Mouse (Mus musculus) intestine, postnatal 0 days (tissue): ENCODE measurements around the gene Ankrd55. TPM values are rescaled to one million over a fixed set of nuclear protein-coding genes. Genes with fewer than 3 reads are reported as not detected.

Experiments used
- ATAC-seq: fragments of 200-750 bp; cut with Nextera tagmentation; 2 replicates; pipeline ENCODE4 v1.8.0; 2017; ENCODE audit warnings: mild to moderate bottlenecking, moderate TSS enrichment, moderate library complexity
- H3K27ac ChIP-seq: fragments of 300-500 bp; sonication (generic); 2 replicates; pipeline ENCODE4 v1.5.1; 2014; ENCODE audit warnings: mild to moderate bottlenecking, low read depth, low read length, moderate library complexity
- H3K27me3 ChIP-seq: fragments of 300-500 bp; sonication (generic); replicated peaks from 2 replicates; pipeline ENCODE4 v1.6.1; 2014; ENCODE audit warnings: low read length, mixed read lengths; ENCODE audit not compliant: control insufficient read depth, insufficient read depth
- H3K36me3 ChIP-seq: fragments of 300-500 bp; sonication (generic); 2 replicates; pipeline ENCODE4 v1.6.1; 2014; ENCODE audit warnings: mild to moderate bottlenecking, moderate library complexity; ENCODE audit not compliant: control insufficient read depth, insufficient read depth
- H3K4me1 ChIP-seq: fragments of 300-500 bp; sonication (generic); replicated peaks from 2 replicates; pipeline ENCODE4 v1.6.1; 2014; ENCODE audit warnings: antibody characterized with exemption, low read length, mixed read lengths; ENCODE audit not compliant: control insufficient read depth, insufficient read depth
- H3K4me2 ChIP-seq: fragments of 300-500 bp; sonication (generic); replicated peaks from 2 replicates; pipeline ENCODE4 v1.6.1; 2014; ENCODE audit warnings: low read depth, mild to moderate bottlenecking, moderate library complexity
- H3K4me3 ChIP-seq: fragments of 300-500 bp; sonication (generic); 2 replicates; pipeline ENCODE4 v1.5.1; 2014; ENCODE audit warnings: low read depth, low read length
- H3K9ac ChIP-seq: fragments of 300-500 bp; sonication (generic); 2 replicates; pipeline ENCODE4 v1.6.1; 2014; ENCODE audit warnings: mild to moderate bottlenecking, low read depth, low read length
- H3K9me3 ChIP-seq: fragments of 300-500 bp; sonication (generic); 2 replicates; pipeline ENCODE4 v1.6.1; 2016; ENCODE audit warnings: mixed run types; ENCODE audit not compliant: control insufficient read depth
- CTCF ChIP-seq: sonication (generic); IDR thresholded peaks from 2 replicates; pipeline ENCODE4 v1.5.1; 2016; ENCODE audit warnings: low read depth, mild to moderate bottlenecking, control low read depth, antibody characterized with exemption, moderate library complexity
- WGBS: fragments of 180-500 bp; shearing (Covaris S2); extraction: QIAGEN DNeasy Blood & Tissue Kit; methylation state at CpG from one replicate; pipeline ENCODE4 v1.1.7; 2014; 5-methylcytosine and 5-hydroxymethylcytosine counted together
- polyA plus RNA-seq: library from polyadenylated mRNA; unstranded; fragments of >200 nt; fragmentation: Nextera tagmentation; extraction: Ambion mirVana; gene quantifications from 2 replicates; pipeline ENCODE4 v1.2.1, GENCODE M21; 2015

The Ankrd55 gene
- polyA plus RNA-seq, 1 experiment from 2014 or later: 0.47 TPM

DNA sequence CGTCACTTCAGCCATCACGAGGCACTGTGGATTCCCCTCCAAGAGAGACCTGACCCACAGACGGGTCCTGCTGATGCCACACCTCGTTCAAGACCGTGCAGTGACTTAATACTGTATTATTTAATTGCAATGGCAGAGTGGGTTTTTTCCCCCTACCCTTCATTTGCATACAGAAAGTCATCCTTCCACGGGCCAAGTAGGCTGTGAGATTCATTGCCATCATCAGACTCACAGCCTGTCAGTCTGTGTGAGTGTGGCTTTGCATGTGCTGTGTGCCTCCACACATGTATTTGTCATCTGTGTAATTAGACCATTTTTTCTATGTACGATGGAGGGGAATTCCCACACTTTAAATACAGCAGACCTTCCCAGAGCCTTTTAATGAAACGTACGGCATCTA lies 1.1 kb downstream of the Ankrd55 start:
- Histone ChIP-seq H3K4me2 (no peak overlapping the region), H3K9me3 (no peaks in the 10 kb centered on the region), H3K27ac (no peak overlapping the region), H3K36me3 (no peaks in the 10 kb centered on the region), H3K4me3 (no peak overlapping the region), H3K4me1 (no peaks in the 10 kb centered on the region), H3K9ac (no peak overlapping the region), H3K27me3 (no peaks in the 10 kb centered on the region)
- WGBS: 56% methylated on average over 9 of the region's 9 CpGs
- no peak for TF ChIP-seq CTCF
- ATAC-seq: no peak

DNA sequence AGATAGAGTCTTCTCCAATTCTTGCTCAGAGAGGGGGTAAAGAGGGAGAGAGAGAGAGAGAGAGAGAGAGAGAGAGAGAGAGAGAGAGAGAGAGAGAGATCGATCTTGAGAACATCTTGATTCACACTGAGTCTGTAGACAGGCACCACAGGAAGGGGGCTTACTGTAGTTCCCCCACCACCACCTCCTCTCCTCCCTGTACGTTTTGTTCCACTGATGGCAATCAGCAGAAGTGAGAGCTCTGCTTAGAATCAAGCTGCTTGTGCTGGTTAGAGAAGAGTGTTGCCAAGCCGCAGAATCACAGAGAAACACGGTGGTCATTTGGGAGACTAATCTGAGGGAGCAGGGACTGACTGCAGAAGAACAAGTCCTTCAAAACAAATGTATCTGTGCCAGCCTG lies 1.7 kb downstream of the Ankrd55 start:
- no peaks in the 10 kb centered on the region for H3K27me3 ChIP-seq
- no peak overlapping the region for H3K27ac ChIP-seq
- no peak overlapping the region for H3K4me2 ChIP-seq
- no peaks in the 10 kb centered on the region for H3K36me3 ChIP-seq
- H3K9me3 ChIP-seq: no peaks in the 10 kb centered on the region
- no peak for ATAC-seq
- 70% methylated on average over 4 of the region's 4 CpGs for WGBS
- H3K4me3 ChIP-seq: no peak overlapping the region
- no peaks in the 10 kb centered on the region for H3K4me1 ChIP-seq
- H3K9ac ChIP-seq: no peak overlapping the region
- no peak for TF ChIP-seq CTCF

DNA sequence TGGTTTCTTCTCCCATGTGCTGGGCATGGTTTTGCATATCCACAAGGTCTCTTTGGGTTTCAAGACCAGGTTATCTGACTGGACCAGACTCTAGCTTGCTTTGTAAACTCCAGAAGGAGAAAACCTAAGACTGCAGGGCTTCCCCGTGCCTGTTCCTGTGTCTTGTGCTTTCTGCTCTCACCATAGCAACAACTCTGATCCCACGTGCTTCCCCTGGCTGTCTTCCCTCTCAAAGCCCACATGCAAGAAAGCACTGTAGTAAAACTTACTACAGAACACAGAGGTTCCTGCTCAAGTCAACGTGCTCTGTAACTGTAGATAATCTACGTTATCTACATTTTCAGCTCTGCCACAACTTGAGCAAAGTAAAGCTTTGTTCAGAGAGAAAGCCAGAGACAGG lies 4.2 kb downstream of the Ankrd55 start:
- no peaks in the 10 kb centered on the region for H3K27me3 ChIP-seq
- no peak overlapping the region for H3K27ac ChIP-seq
- no peak overlapping the region for H3K4me2 ChIP-seq
- no peaks in the 10 kb centered on the region for H3K36me3 ChIP-seq
- no peaks in the 10 kb centered on the region for H3K4me1 ChIP-seq
- H3K4me3 ChIP-seq: no peak overlapping the region
- H3K9ac ChIP-seq: no peak overlapping the region
- ATAC-seq: no peak
- TF ChIP-seq CTCF: no peak
- no peaks in the 10 kb centered on the region for H3K9me3 ChIP-seq
- 37% methylated on average over 4 of the region's 4 CpGs for WGBS

DNA sequence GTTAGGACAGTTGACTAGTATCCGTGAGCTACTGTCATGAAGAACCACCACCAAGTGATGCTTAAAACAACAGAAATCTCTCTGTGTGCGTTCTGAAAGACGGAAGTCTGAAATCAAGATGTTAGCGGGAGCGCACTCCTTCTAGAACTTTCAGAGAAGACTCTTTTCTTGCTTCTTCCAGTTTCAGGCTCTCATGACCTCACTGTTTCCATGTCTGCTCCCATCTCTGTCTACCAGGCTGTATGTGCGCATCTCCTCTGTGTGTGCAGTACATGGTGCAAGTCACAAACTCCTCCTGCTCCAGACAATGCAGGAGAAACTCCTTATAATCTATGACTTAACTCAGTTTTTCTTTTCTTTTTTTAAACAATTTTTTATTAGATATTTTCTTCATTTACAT lies 4.8 kb downstream of the Ankrd55 start:
- no peaks in the 10 kb centered on the region for H3K27me3 ChIP-seq
- no peak overlapping the region for H3K4me3 ChIP-seq
- no peaks in the 10 kb centered on the region for H3K4me1 ChIP-seq
- 95% methylated on average over 6 of the region's 6 CpGs for WGBS
- H3K36me3 ChIP-seq: no peaks in the 10 kb centered on the region
- no peak overlapping the region for H3K4me2 ChIP-seq
- no peak overlapping the region for H3K27ac ChIP-seq
- no peaks in the 10 kb centered on the region for H3K9me3 ChIP-seq
- no peak overlapping the region for H3K9ac ChIP-seq
- no peak for TF ChIP-seq CTCF
- no peak for ATAC-seq

DNA sequence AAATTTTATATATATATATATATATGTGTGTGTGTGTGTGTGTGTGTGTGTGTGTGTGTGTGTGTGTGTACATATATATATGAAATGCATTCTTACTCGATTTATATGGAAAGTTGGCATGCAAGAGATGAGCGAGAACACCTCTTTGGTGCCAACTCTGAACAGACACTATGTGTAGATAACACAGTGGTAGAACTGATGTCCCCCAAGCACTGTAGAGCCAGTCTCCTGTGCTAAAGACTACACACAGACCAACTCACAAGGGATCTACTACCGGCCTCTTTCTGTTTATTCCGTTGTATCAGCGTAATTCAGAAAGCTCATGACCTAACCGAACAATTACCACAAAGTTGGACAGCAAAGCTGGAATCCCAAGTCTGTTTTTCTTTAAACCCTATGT lies 6.2 kb downstream of the Ankrd55 start:
- H3K27me3 ChIP-seq: no peaks in the 10 kb centered on the region
- 87% methylated on average over 6 of the region's 6 CpGs for WGBS
- H3K27ac ChIP-seq: no peak overlapping the region
- H3K4me2 ChIP-seq: no peak overlapping the region
- no peaks in the 10 kb centered on the region for H3K4me1 ChIP-seq
- H3K36me3 ChIP-seq: no peaks in the 10 kb centered on the region
- ATAC-seq: no peak
- no peak overlapping the region for H3K9ac ChIP-seq
- no peak for TF ChIP-seq CTCF
- H3K9me3 ChIP-seq: no peaks in the 10 kb centered on the region
- H3K4me3 ChIP-seq: no peak overlapping the region

DNA sequence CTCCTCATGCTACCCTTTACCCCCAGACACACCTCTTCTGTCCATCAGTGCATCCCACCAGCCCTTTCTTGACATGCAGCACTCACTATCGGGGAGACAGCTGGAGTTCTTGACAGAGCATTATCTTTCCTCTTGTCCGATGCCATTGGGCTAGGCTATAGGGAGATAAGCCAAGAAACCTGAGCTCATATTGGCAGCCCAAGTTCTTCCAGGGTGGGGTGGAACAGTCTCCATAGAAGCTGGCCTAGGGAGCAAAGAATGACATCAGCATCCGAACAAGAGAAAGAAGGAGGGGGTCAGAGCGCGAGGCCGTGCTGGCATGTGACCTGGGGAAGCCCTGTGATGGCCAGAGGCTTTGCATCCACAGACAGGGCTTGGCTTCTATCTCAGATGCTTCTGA lies 9.5 kb downstream of the Ankrd55 start:
- no peaks in the 10 kb centered on the region for H3K9me3 ChIP-seq
- no peaks in the 10 kb centered on the region for H3K36me3 ChIP-seq
- TF ChIP-seq CTCF: no peak
- no peaks in the 10 kb centered on the region for H3K27me3 ChIP-seq
- no peak overlapping the region for H3K27ac ChIP-seq
- no peaks in the 10 kb centered on the region for H3K4me1 ChIP-seq
- no peak overlapping the region for H3K9ac ChIP-seq
- 87% methylated on average over 6 of the region's 6 CpGs for WGBS
- no peak overlapping the region for H3K4me3 ChIP-seq
- no peak for ATAC-seq
- no peak overlapping the region for H3K4me2 ChIP-seq

DNA sequence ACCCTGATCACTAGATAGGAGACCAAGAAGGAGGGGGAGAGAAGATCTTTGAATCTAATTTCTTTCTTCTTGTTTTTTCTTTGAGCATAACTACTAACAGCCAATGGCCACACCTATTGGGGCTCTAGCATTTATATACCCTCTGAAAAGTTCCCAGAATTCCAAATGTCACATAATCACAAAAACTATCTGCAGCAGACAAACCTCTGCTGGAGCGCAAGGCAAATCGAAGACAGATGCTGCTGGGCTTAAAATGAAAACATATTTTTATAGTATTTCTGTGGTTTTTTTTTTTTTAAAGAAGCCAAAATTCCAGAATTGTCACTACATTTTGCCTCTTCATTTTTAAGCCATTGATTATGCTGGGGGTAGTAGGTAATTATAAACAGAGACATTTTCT lies 15.2 kb downstream of the Ankrd55 start:
- Histone ChIP-seq H3K4me2 (no peak overlapping the region), H3K36me3 (no peaks in the 10 kb centered on the region), H3K4me3 (no peak overlapping the region), H3K9ac (no peak overlapping the region), H3K4me1 (no peaks in the 10 kb centered on the region), H3K27ac (no peak overlapping the region), H3K9me3 (no peaks in the 10 kb centered on the region), H3K27me3 (no peaks in the 10 kb centered on the region)
- no peak for ATAC-seq
- 97% methylated on average over 2 of the region's 2 CpGs for WGBS
- TF ChIP-seq CTCF: no peak
